Mouse (Mus musculus): Measurements from ENCODE around the gene Aars2.
A peak's percentile ranks its signal among the peaks of the same experiment; 100 is the strongest.

Aars2 gene

GRCm38 (mm10) chr17:45506700-45507189 lies at the start of gene Aars2:
Gene Aars2, plus strand, starts transcription at chr17:45506841.
- Histone ChIP-seq H3K36me3 (ENCODE audit: control insufficient read depth, insufficient read depth, low read length, poor library complexity, severe bottlenecking) (no peaks in the 10 kb centered on the region), H3K27me3 (ENCODE audit: control insufficient read depth, insufficient read depth, low read length, poor library complexity, severe bottlenecking) (no peaks in the 10 kb centered on the region)
- peak; percentile 96 for DNase-seq (ENCODE audit: low read depth, low spot score)

- DNase-seq (ENCODE audit: low read depth, low spot score) = no peak
- Histone ChIP-seq H3K36me3 (ENCODE audit: control insufficient read depth, insufficient read depth, low read length, poor library complexity, severe bottlenecking) (no peaks in the 10 kb centered on the region), H3K27me3 (ENCODE audit: control insufficient read depth, insufficient read depth, low read length, poor library complexity, severe bottlenecking) (no peaks in the 10 kb centered on the region)
These were observed 49.2 kb upstream of the Aars2 start for GRCm38 (mm10) chr17:45457487-45457886.

- DNase-seq (ENCODE audit: low read depth, low spot score) = no peak
- H3K27me3 ChIP-seq (ENCODE audit: control insufficient read depth, insufficient read depth, low read length, poor library complexity, severe bottlenecking) = no peaks in the 10 kb centered on the region
These were observed 48.1 kb upstream of the Aars2 start for GRCm38 (mm10) chr17:45458516-45458915.

GRCm38 (mm10) chr17:45459062-45459461 lies 47.6 kb upstream of the Aars2 start:
- H3K27me3 ChIP-seq (ENCODE audit: control insufficient read depth, insufficient read depth, low read length, poor library complexity, severe bottlenecking) = no peaks in the 10 kb centered on the region
- DNase-seq (ENCODE audit: low read depth, low spot score) = no peak
- H3K36me3 ChIP-seq (ENCODE audit: control insufficient read depth, insufficient read depth, low read length, poor library complexity, severe bottlenecking) = no peaks in the 10 kb centered on the region

More at GRCm38 (mm10) chr17:45458516-45458915, 48.1 kb upstream of the Aars2 start:
- H3K36me3 ChIP-seq (ENCODE audit: control insufficient read depth, insufficient read depth, low read length, poor library complexity, severe bottlenecking) = no peaks in the 10 kb centered on the region

GRCm38 (mm10) chr17:45462506-45462905 lies 44.1 kb upstream of the Aars2 start:
- no peak for DNase-seq (ENCODE audit: low read depth, low spot score)
- H3K36me3 ChIP-seq (ENCODE audit: control insufficient read depth, insufficient read depth, low read length, poor library complexity, severe bottlenecking) = no peaks in the 10 kb centered on the region
- H3K27me3 ChIP-seq (ENCODE audit: control insufficient read depth, insufficient read depth, low read length, poor library complexity, severe bottlenecking) = no peaks in the 10 kb centered on the region

GRCm38 (mm10) chr17:45464255-45464654 lies 42.4 kb upstream of the Aars2 start:
- H3K36me3 ChIP-seq (ENCODE audit: control insufficient read depth, insufficient read depth, low read length, poor library complexity, severe bottlenecking) = no peaks in the 10 kb centered on the region

GRCm38 (mm10) chr17:45466701-45467100 lies 39.9 kb upstream of the Aars2 start:
- no peaks in the 10 kb centered on the region for H3K27me3 ChIP-seq (ENCODE audit: control insufficient read depth, insufficient read depth, low read length, poor library complexity, severe bottlenecking)
- H3K36me3 ChIP-seq (ENCODE audit: control insufficient read depth, insufficient read depth, low read length, poor library complexity, severe bottlenecking) = no peaks in the 10 kb centered on the region
- DNase-seq (ENCODE audit: low read depth, low spot score) = no peak

More at GRCm38 (mm10) chr17:45464255-45464654, 42.4 kb upstream of the Aars2 start:
- no peak for DNase-seq (ENCODE audit: low read depth, low spot score)
- no peaks in the 10 kb centered on the region for H3K27me3 ChIP-seq (ENCODE audit: control insufficient read depth, insufficient read depth, low read length, poor library complexity, severe bottlenecking)

- DNase-seq (ENCODE audit: low read depth, low spot score) = no peak
- H3K27me3 ChIP-seq (ENCODE audit: control insufficient read depth, insufficient read depth, low read length, poor library complexity, severe bottlenecking) = no peaks in the 10 kb centered on the region
These were observed 38.3 kb upstream of the Aars2 start for GRCm38 (mm10) chr17:45468302-45468701.

GRCm38 (mm10) chr17:45470726-45471125 lies 35.9 kb upstream of the Aars2 start:
- H3K27me3 ChIP-seq (ENCODE audit: control insufficient read depth, insufficient read depth, low read length, poor library complexity, severe bottlenecking) = no peaks in the 10 kb centered on the region; the same call in 1 of the 2 replicates
- DNase-seq (ENCODE audit: low read depth, low spot score) = no peak
- no peaks in the 10 kb centered on the region for H3K36me3 ChIP-seq (ENCODE audit: control insufficient read depth, insufficient read depth, low read length, poor library complexity, severe bottlenecking)

More at GRCm38 (mm10) chr17:45468302-45468701, 38.3 kb upstream of the Aars2 start:
- H3K36me3 ChIP-seq (ENCODE audit: control insufficient read depth, insufficient read depth, low read length, poor library complexity, severe bottlenecking) = no peaks in the 10 kb centered on the region

- no peak for DNase-seq (ENCODE audit: low read depth, low spot score)
- H3K27me3 ChIP-seq (ENCODE audit: control insufficient read depth, insufficient read depth, low read length, poor library complexity, severe bottlenecking) = no peaks in the 10 kb centered on the region; the same call in 1 of the 2 replicates
These were observed 33.0 kb upstream of the Aars2 start for GRCm38 (mm10) chr17:45473667-45474066.

GRCm38 (mm10) chr17:45474146-45474545 lies 32.5 kb upstream of the Aars2 start:
- Histone ChIP-seq H3K36me3 (ENCODE audit: control insufficient read depth, insufficient read depth, low read length, poor library complexity, severe bottlenecking) (no peaks in the 10 kb centered on the region), H3K27me3 (ENCODE audit: control insufficient read depth, insufficient read depth, low read length, poor library complexity, severe bottlenecking) (no peaks in the 10 kb centered on the region; the same call in 1 of the 2 replicates)
- DNase-seq (ENCODE audit: low read depth, low spot score) = no peak

More at GRCm38 (mm10) chr17:45473667-45474066, 33.0 kb upstream of the Aars2 start:
- H3K36me3 ChIP-seq (ENCODE audit: control insufficient read depth, insufficient read depth, low read length, poor library complexity, severe bottlenecking) = no peaks in the 10 kb centered on the region

- no peaks in the 10 kb centered on the region for H3K36me3 ChIP-seq (ENCODE audit: control insufficient read depth, insufficient read depth, low read length, poor library complexity, severe bottlenecking)
- H3K27me3 ChIP-seq (ENCODE audit: control insufficient read depth, insufficient read depth, low read length, poor library complexity, severe bottlenecking) = no peaks in the 10 kb centered on the region; the same call in 1 of the 2 replicates
- DNase-seq (ENCODE audit: low read depth, low spot score) = peak; percentile 45
These were observed 31.8 kb upstream of the Aars2 start, which contains the start of gene Spats1 for GRCm38 (mm10) chr17:45474669-45475465. Gene Spats1, minus strand, starts transcription at chr17:45475415.

GRCm38 (mm10) chr17:45478234-45478825 lies 28.3 kb upstream of the Aars2 start:
- peak; percentile 85 for DNase-seq (ENCODE audit: low read depth, low spot score)

GRCm38 (mm10) chr17:45480429-45480828 lies 26.2 kb upstream of the Aars2 start:
- peak; percentile 31 for DNase-seq (ENCODE audit: low read depth, low spot score)
- Histone ChIP-seq H3K27me3 (ENCODE audit: control insufficient read depth, insufficient read depth, low read length, poor library complexity, severe bottlenecking) (no peaks in the 10 kb centered on the region; the same call in 1 of the 2 replicates), H3K36me3 (ENCODE audit: control insufficient read depth, insufficient read depth, low read length, poor library complexity, severe bottlenecking) (no peaks in the 10 kb centered on the region)

More at GRCm38 (mm10) chr17:45478234-45478825, 28.3 kb upstream of the Aars2 start:
- no peaks in the 10 kb centered on the region; the same call in 1 of the 2 replicates for H3K27me3 ChIP-seq (ENCODE audit: control insufficient read depth, insufficient read depth, low read length, poor library complexity, severe bottlenecking)
- H3K36me3 ChIP-seq (ENCODE audit: control insufficient read depth, insufficient read depth, low read length, poor library complexity, severe bottlenecking) = no peaks in the 10 kb centered on the region

- no peaks in the 10 kb centered on the region; the same call in 1 of the 2 replicates for H3K27me3 ChIP-seq (ENCODE audit: control insufficient read depth, insufficient read depth, low read length, poor library complexity, severe bottlenecking)
- no peak for DNase-seq (ENCODE audit: low read depth, low spot score)
- H3K36me3 ChIP-seq (ENCODE audit: control insufficient read depth, insufficient read depth, low read length, poor library complexity, severe bottlenecking) = no peaks in the 10 kb centered on the region
These were observed 21.1 kb upstream of the Aars2 start for GRCm38 (mm10) chr17:45485581-45485980.

Measured in splenic B cell, adult 2 months (primary cell).